Mouse (Mus musculus) CH12.LX (cell line): Measurements from ENCODE around the gene Pdcd11. TPM values are rescaled to one million over a fixed set of nuclear protein-coding genes. Genes with fewer than 3 reads are reported as not detected.

Experiments used
- DNase-seq: peaks from one replicate; pipeline ENCODE4 v3.0.0-alpha.2; 2013; ENCODE audit errors: extremely low read depth
- H3K27ac ChIP-seq: 2 replicates; pipeline ENCODE4 v1.5.1; 2012; ENCODE audit warnings: low read depth, mild to moderate bottlenecking, control low read depth, moderate library complexity; ENCODE audit not compliant: insufficient read depth
- H3K27me3 ChIP-seq: replicated peaks from 2 replicates; pipeline ENCODE3; 2012; ENCODE audit warnings: inconsistent platforms
- H3K36me3 ChIP-seq, 2 experiments: replicated peaks in 1 of 2; 2 replicates each; pipeline versions ENCODE3 to v1.6.1; 2012; ENCODE audit warnings: inconsistent platforms in 1 of 2, low read length in 1 of 2, mild to moderate bottlenecking in 1 of 2, mixed read lengths in 1 of 2, moderate library complexity in 1 of 2; ENCODE audit not compliant: control insufficient read depth in 1 of 2, insufficient read depth in 1 of 2
- H3K4me1 ChIP-seq, 2 experiments: 2 replicates each; pipeline ENCODE4 v1.6.1; 2012; ENCODE audit warnings: inconsistent platforms in 1 of 2, moderate library complexity in 1 of 2; ENCODE audit not compliant: insufficient read depth in 2 of 2, control insufficient read depth in 1 of 2
- H3K4me2 ChIP-seq: 2 replicates; pipeline ENCODE4 v1.6.1; 2012; ENCODE audit warnings: low read depth, mild to moderate bottlenecking, control low read depth; ENCODE audit not compliant: poor library complexity, insufficient read depth, severe bottlenecking
- H3K4me3 ChIP-seq, 3 experiments: fragments of 150-350 bp in 1 of 3; sonication (generic) in 1 of 3; replicated peaks in 1 of 3; 2 replicates each; pipeline versions ENCODE3 to v1.5.1; 2011 to 2012; ENCODE audit warnings: low read depth in 2 of 3, low read length in 2 of 3, mild to moderate bottlenecking in 2 of 3, moderate library complexity in 2 of 3, control low read depth in 1 of 3, improper control_type of control experiment in 1 of 3, inconsistent platforms in 1 of 3, mixed read lengths in 1 of 3; ENCODE audit not compliant: poor library complexity in 1 of 3
- H3K79me2 ChIP-seq: replicated peaks from 2 replicates; pipeline ENCODE4 v1.6.1; 2012; ENCODE audit warnings: mild to moderate bottlenecking, moderate library complexity; ENCODE audit not compliant: control insufficient read depth, poor library complexity, insufficient read depth, severe bottlenecking; ENCODE audit errors: extremely low read depth
- H3K9ac ChIP-seq: 2 replicates; pipeline ENCODE4 v1.6.1; 2012; ENCODE audit warnings: low read depth, mild to moderate bottlenecking, control low read depth, moderate library complexity; ENCODE audit not compliant: insufficient read depth
- H3K9me3 ChIP-seq: replicated peaks from 2 replicates; pipeline ENCODE3; 2012; ENCODE audit warnings: low read length, inconsistent platforms, mixed read lengths
- BHLHE40 ChIP-seq: IDR thresholded peaks from 2 replicates; pipeline ENCODE4 v1.6.1; 2011; ENCODE audit warnings: mild to moderate bottlenecking, low read depth, low read length, improper control_type of control experiment
- CHD1 ChIP-seq: IDR thresholded peaks from 2 replicates; pipeline ENCODE4 v1.6.1; 2012; ENCODE audit warnings: low read depth, low read length, improper control_type of control experiment, inconsistent platforms
- CHD2 ChIP-seq: IDR thresholded peaks from 2 replicates; pipeline ENCODE4 v1.6.1; 2011; ENCODE audit warnings: low read length, improper control_type of control experiment
- CTCF ChIP-seq, 2 experiments: IDR thresholded peaks in 1 of 2; conservative IDR thresholded peaks in 1 of 2; 2 replicates each; pipeline ENCODE4 v1.5.1; 2011 to 2012; ENCODE audit warnings: low read depth in 2 of 2, low read length in 2 of 2, improper control_type of control experiment in 1 of 2, inconsistent platforms in 1 of 2, mild to moderate bottlenecking in 1 of 2, moderate library complexity in 1 of 2
- E2F4 ChIP-seq: IDR thresholded peaks from 2 replicates; pipeline ENCODE4 v1.6.1; 2011; ENCODE audit warnings: low read depth, low read length, improper control_type of control experiment; ENCODE audit not compliant: insufficient replicate concordance
- ELF1 ChIP-seq: IDR thresholded peaks from 2 replicates; pipeline ENCODE4 v1.6.1; 2014; ENCODE audit warnings: low read depth, mild to moderate bottlenecking, inconsistent platforms, low read length, improper control_type of control experiment
- EP300 ChIP-seq: IDR thresholded peaks from 2 replicates; pipeline ENCODE4 v1.6.1; 2011; ENCODE audit warnings: low read length, improper control_type of control experiment
- ETS1 ChIP-seq: conservative IDR thresholded peaks from 2 replicates; pipeline ENCODE4 v1.6.1; 2012; ENCODE audit warnings: low read depth, mild to moderate bottlenecking, inconsistent platforms, low read length, improper control_type of control experiment, moderate library complexity
- GABPA ChIP-seq: IDR thresholded peaks from 2 replicates; pipeline ENCODE4 v1.6.1; 2012; ENCODE audit warnings: low read depth, low read length, improper control_type of control experiment, inconsistent platforms; ENCODE audit not compliant: insufficient replicate concordance
- HCFC1 ChIP-seq: IDR thresholded peaks from 2 replicates; pipeline ENCODE4 v1.6.1; 2012; ENCODE audit warnings: low read depth, mild to moderate bottlenecking, inconsistent platforms, low read length, improper control_type of control experiment
- IRF4 ChIP-seq: IDR thresholded peaks from 2 replicates; pipeline ENCODE4 v1.6.1; 2014; ENCODE audit warnings: low read depth, mild to moderate bottlenecking, inconsistent platforms, low read length, improper control_type of control experiment
- JUN ChIP-seq: IDR thresholded peaks from 2 replicates; pipeline ENCODE4 v1.6.1; 2011; ENCODE audit warnings: low read depth, mild to moderate bottlenecking, low read length, improper control_type of control experiment, moderate library complexity; ENCODE audit not compliant: insufficient read depth
- JUND ChIP-seq: conservative IDR thresholded peaks from 2 replicates; pipeline ENCODE4 v1.6.1; 2011; ENCODE audit warnings: low read depth, low read length, improper control_type of control experiment
- KAT2A ChIP-seq: IDR thresholded peaks from 2 replicates; pipeline ENCODE4 v1.6.1; 2012; ENCODE audit warnings: low read length, improper control_type of control experiment, inconsistent platforms; ENCODE audit not compliant: insufficient replicate concordance
- MAFK ChIP-seq: IDR thresholded peaks from 2 replicates; pipeline ENCODE4 v1.6.1; 2011; ENCODE audit warnings: low read length, improper control_type of control experiment; ENCODE audit not compliant: insufficient replicate concordance
- MAZ ChIP-seq: IDR thresholded peaks from 2 replicates; pipeline ENCODE4 v1.6.1; 2012; ENCODE audit warnings: low read depth, mild to moderate bottlenecking, inconsistent platforms, low read length, improper control_type of control experiment, moderate library complexity
- MXI1 ChIP-seq: IDR thresholded peaks from 2 replicates; pipeline ENCODE4 v1.6.1; 2011; ENCODE audit warnings: mild to moderate bottlenecking, low read depth, low read length, improper control_type of control experiment
- MYC ChIP-seq: IDR thresholded peaks from 2 replicates; pipeline ENCODE4 v1.6.1; 2011; ENCODE audit warnings: low read depth, mild to moderate bottlenecking, improper control_type of control experiment, low read length
- NELFE ChIP-seq: IDR thresholded peaks from 2 replicates; pipeline ENCODE4 v1.6.1; 2011; ENCODE audit warnings: low read depth, low read length, improper control_type of control experiment
- NRF1 ChIP-seq: IDR thresholded peaks from 2 replicates; pipeline ENCODE4 v1.6.1; 2014; ENCODE audit warnings: low read depth, mild to moderate bottlenecking, inconsistent platforms, low read length, improper control_type of control experiment, moderate library complexity
- PAX5 ChIP-seq: IDR thresholded peaks from 2 replicates; pipeline ENCODE4 v1.6.1; 2012; ENCODE audit warnings: low read length, inconsistent platforms, mixed read lengths
- RAD21 ChIP-seq: IDR thresholded peaks from 2 replicates; pipeline ENCODE4 v1.6.1; 2011; ENCODE audit warnings: low read depth, mild to moderate bottlenecking, low read length, improper control_type of control experiment, moderate library complexity
- SIN3A ChIP-seq: IDR thresholded peaks from 2 replicates; pipeline ENCODE4 v1.6.1; 2012; ENCODE audit warnings: low read length, improper control_type of control experiment, inconsistent platforms
- SMC3 ChIP-seq: IDR thresholded peaks from 2 replicates; pipeline ENCODE4 v1.6.1; 2011; ENCODE audit warnings: low read depth, low read length, improper control_type of control experiment
- TBP ChIP-seq: conservative IDR thresholded peaks from 2 replicates; pipeline ENCODE4 v1.6.1; 2011; ENCODE audit warnings: low read depth, low read length, improper control_type of control experiment
- TCF12 ChIP-seq: IDR thresholded peaks from 2 replicates; pipeline ENCODE4 v1.6.1; 2014; ENCODE audit warnings: low read depth, mild to moderate bottlenecking, inconsistent platforms, low read length, improper control_type of control experiment
- USF1 ChIP-seq: IDR thresholded peaks from 2 replicates; pipeline ENCODE4 v1.6.1; 2014; ENCODE audit warnings: low read depth, mild to moderate bottlenecking, inconsistent platforms, low read length, improper control_type of control experiment
- USF2 ChIP-seq: conservative IDR thresholded peaks from 2 replicates; pipeline ENCODE4 v1.6.1; 2011; ENCODE audit warnings: low read depth, low read length, improper control_type of control experiment
- ZC3H11A ChIP-seq: IDR thresholded peaks from 2 replicates; pipeline ENCODE4 v1.6.1; 2012; ENCODE audit warnings: low read depth, mild to moderate bottlenecking, inconsistent platforms, low read length, improper control_type of control experiment
- ZKSCAN1 ChIP-seq: IDR thresholded peaks from 2 replicates; pipeline ENCODE4 v1.6.1; 2012; ENCODE audit warnings: low read depth, inconsistent platforms, low read length, improper control_type of control experiment, borderline replicate concordance
- ZMIZ1 ChIP-seq: IDR thresholded peaks from 2 replicates; pipeline ENCODE4 v1.6.1; 2012; ENCODE audit warnings: low read depth, mild to moderate bottlenecking, inconsistent platforms, low read length, improper control_type of control experiment
- ZNF384 ChIP-seq: IDR thresholded peaks from 2 replicates; pipeline ENCODE4 v1.6.1; 2012; ENCODE audit warnings: low read depth, low read length, improper control_type of control experiment, inconsistent platforms
- dilution Hi-C: fragments of 300-500 bp; cut with MboI; formaldehyde crosslinking; loops from 2 replicates; pipeline ENCODE4 v1.14.3; 2020; ENCODE audit warnings: low sequenced_read_pairs; ENCODE audit not compliant: extremely low pct_unique_long_range_greater_than_20kb, extremely low pct_ligation_motif_present
- in situ Hi-C: fragments of 300-500 bp; cut with MboI; formaldehyde crosslinking; loops from 3 replicates; pipeline ENCODE4 v1.14.3; 2019; ENCODE audit warnings: low sequenced_read_pairs, low pct_ligation_motif_present, low pct_unique_long_range_greater_than_20kb, mixed read lengths
- polyA plus RNA-seq: library from polyadenylated mRNA; unstranded; fragments of >175 nt; gene quantifications from 2 replicates; pipeline ENCODE4 v1.2.1, GENCODE M21; 2012; ENCODE audit warnings: low read depth; ENCODE audit not compliant: insufficient read length
- total RNA-seq, 2 experiments: library from RNA; depleted of rRNA; stranded (reverse); fragments of 300-350 nt in 1 of 2; fragments of >200 nt in 1 of 2; gene quantifications; 2 replicates each; pipeline ENCODE4 v1.2.3; 2012 to 2014

Pdcd11 gene
- total and polyA plus RNA-seq, 3 experiments: 26.6 to 78.0 (median 49.7) TPM

DNA sequence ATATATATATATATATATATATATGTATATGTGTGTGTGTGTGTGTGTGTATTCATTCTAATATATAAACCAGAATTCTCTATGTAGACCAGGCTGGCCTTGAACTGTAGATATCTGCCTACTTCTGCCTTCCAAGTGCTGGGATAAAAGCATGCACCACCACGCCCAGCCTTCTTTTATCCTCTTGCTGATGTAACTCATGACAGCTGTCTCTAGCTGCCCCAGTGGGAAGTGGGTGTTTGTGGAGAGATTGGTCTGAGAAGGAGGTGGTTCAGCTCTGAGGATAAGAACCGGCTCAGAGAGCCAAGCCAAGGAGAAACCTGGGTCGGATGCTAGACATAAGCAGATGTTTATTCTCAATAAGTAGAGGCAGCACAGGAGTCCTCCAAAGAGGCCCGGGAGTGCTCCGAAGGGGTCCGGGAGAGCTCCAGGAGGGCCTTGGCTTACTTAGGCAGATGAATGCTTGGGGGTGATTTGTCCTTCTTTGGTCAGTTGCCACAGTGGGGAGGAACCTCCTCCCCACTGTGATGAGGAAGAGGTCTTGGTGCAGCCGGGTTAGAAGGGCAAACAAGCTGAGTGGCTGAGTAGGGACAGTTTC, 77.1 kb downstream of the Pdcd11 start:
- Histone ChIP-seq H3K4me2 (no peak overlapping the region), H3K4me1 (peaks cover 0 to 13% of the 10 kb centered on the region in 2 experiments; a peak in 2 of 4 replicates)

DNA sequence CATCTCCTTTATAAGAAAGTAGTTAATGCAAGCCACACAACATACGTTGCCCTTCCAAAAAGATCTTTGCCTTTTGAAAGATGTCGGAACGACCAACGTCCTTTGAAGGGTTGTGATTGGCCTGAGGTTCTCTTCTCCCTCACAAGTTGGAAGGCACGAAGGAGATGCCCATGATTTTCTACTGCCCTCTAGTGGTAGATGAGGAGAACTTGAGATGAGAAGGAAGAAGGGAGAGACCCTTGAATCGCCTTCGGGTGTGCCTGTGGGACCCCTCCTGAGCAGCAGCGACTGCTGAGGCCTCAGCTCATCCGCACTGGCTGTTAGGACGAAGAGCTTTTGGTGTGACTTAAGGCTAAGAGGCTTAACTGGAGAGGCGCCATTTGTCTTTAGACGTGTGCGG, 77.7 kb downstream of the Pdcd11 start:
- H3K36me3 ChIP-seq: no peaks in the 10 kb centered on the region
- peaks cover 0 to 13% of the 10 kb centered on the region in 2 experiments; a peak in 2 of 4 replicates for H3K4me1 ChIP-seq
- no peaks in the 10 kb centered on the region for H3K79me2 ChIP-seq
- peaks cover 12% of the 10 kb centered on the region for H3K9me3 ChIP-seq
- H3K27me3 ChIP-seq: peaks cover 9% of the 10 kb centered on the region
- TF ChIP-seq PAX5: no peak
- peak; percentile 90 for TF ChIP-seq RAD21
- no peak for TF ChIP-seq ZNF384
- TF ChIP-seq GABPA: no peak
- TF ChIP-seq ZC3H11A: peak; percentile 21; the same call in 1 of the 2 replicates
- TF ChIP-seq USF2: no peak
- TF ChIP-seq CHD1: no peak
- TF ChIP-seq IRF4: peak; percentile 9; the same call in 1 of the 2 replicates
- no peak for TF ChIP-seq ETS1
- no peak for TF ChIP-seq JUN
- no peak for TF ChIP-seq MXI1
- no peak for TF ChIP-seq ZKSCAN1
- no peak for TF ChIP-seq USF1
- no peak for TF ChIP-seq HCFC1
- TF ChIP-seq MYC: no peak
- TF ChIP-seq BHLHE40: no peak
- TF ChIP-seq E2F4: no peak
- TF ChIP-seq CHD2: no peak
- TF ChIP-seq NRF1: no peak
- no peak for TF ChIP-seq KAT2A
- peak; percentile 94 to 96 for TF ChIP-seq CTCF (conservative IDR thresholded peaks at IDR 0.05 in 1 of 2, IDR thresholded peaks at IDR 0.05 in 1 of 2; ENCODE audit: low read depth in 2 of 2, low read length in 2 of 2)
- TF ChIP-seq MAFK: no peak
- TF ChIP-seq ZMIZ1: no peak
- TF ChIP-seq TCF12: no peak
- no peak for TF ChIP-seq EP300
- TF ChIP-seq SMC3: peak; percentile 82
- no peak for TF ChIP-seq ELF1
- peak; percentile 48; the same call in 1 of the 2 replicates for TF ChIP-seq SIN3A
- no peak for TF ChIP-seq MAZ
- no peak for TF ChIP-seq TBP
- 0 out of 2 replicates have a peak, but pooled peaks have one; percentile 15 for TF ChIP-seq NELFE
- no peak for TF ChIP-seq JUND
- peak; percentile 82 for DNase-seq
- in situ Hi-C loops (loop anchor here (5.0 to 10.0 kb wide), 2 partner anchors 36 to 53 kb away; no protein-coding TSS in a partner anchor), dilution Hi-C loops (no loop called here)
- H3K27ac ChIP-seq: no peak overlapping the region
- H3K4me2 ChIP-seq: peak overlapping the region; percentile 83
- H3K9ac ChIP-seq: peak overlapping the region; percentile 58
- H3K4me3 ChIP-seq: peak overlapping the region; percentile 40 to 52 (median 48)

More for the DNA sequence above, 77.1 kb downstream of the Pdcd11 start:
- H3K9me3 ChIP-seq: peaks cover 12% of the 10 kb centered on the region
- H3K36me3 ChIP-seq: no peaks in the 10 kb centered on the region
- TF ChIP-seq BHLHE40: no peak
- in situ Hi-C loops (loop anchor here (5.0 to 10.0 kb wide), 2 partner anchors 35 to 53 kb away; no protein-coding TSS in a partner anchor), dilution Hi-C loops (no loop called here)
- no peak for DNase-seq
- peaks cover 4% of the 10 kb centered on the region for H3K27me3 ChIP-seq
- H3K27ac ChIP-seq: no peak overlapping the region
- H3K9ac ChIP-seq: no peak overlapping the region
- H3K79me2 ChIP-seq: no peaks in the 10 kb centered on the region
- H3K4me3 ChIP-seq: no peak overlapping the region
